Mouse (Mus musculus): ENCODE results near the gene Sema3e. TPM values are rescaled to one million over a fixed set of nuclear protein-coding genes. Genes with fewer than 3 reads are reported as not detected.

The Sema3e gene
- polyA plus RNA-seq, 1 experiment: 0.09 TPM

- 98% methylated on average over 4 of the region's 4 CpGs for WGBS
- Histone ChIP-seq H3K27ac (ENCODE audit: control insufficient read depth, insufficient read depth, low read length) (no peak overlapping the region), H3K4me1 (replicated peaks; ENCODE audit: control insufficient read depth, insufficient read depth, low read length) (no peaks in the 10 kb centered on the region), H3K36me3 (ENCODE audit: control insufficient read depth, insufficient read depth, low read length) (no peaks in the 10 kb centered on the region), H3K4me3 (ENCODE audit: control insufficient read depth, insufficient read depth, low read length) (no peak overlapping the region), H3K27me3 (ENCODE audit: control insufficient read depth, insufficient read depth, low read length) (no peaks in the 10 kb centered on the region)
- no peak for TF ChIP-seq POLR2A (IDR thresholded peaks at IDR 0.05; ENCODE audit: control insufficient read depth, extremely low read depth, insufficient read depth, low read length, poor library complexity)
- no peak for TF ChIP-seq CTCF (IDR thresholded peaks at IDR 0.05; ENCODE audit: borderline replicate concordance, control insufficient read depth, extremely low read depth, insufficient read depth, low read length, poor library complexity)
- DNase-seq: no peak
Observed at GRCm38 (mm10) chr5:14260156-14260555, 235.1 kb downstream of the Sema3e start.

- 77% methylated on average over 2 of the region's 2 CpGs for WGBS
- TF ChIP-seq CTCF (IDR thresholded peaks at IDR 0.05; ENCODE audit: borderline replicate concordance, control insufficient read depth, extremely low read depth, insufficient read depth, low read length, poor library complexity): no peak
- TF ChIP-seq POLR2A (IDR thresholded peaks at IDR 0.05; ENCODE audit: control insufficient read depth, extremely low read depth, insufficient read depth, low read length, poor library complexity): no peak
- H3K4me1 ChIP-seq (replicated peaks; ENCODE audit: control insufficient read depth, insufficient read depth, low read length): no peaks in the 10 kb centered on the region
Observed at GRCm38 (mm10) chr5:14267400-14267799, 242.3 kb downstream of the Sema3e start.

More at GRCm38 (mm10) chr5:14267400-14267799, 242.3 kb downstream of the Sema3e start:
- no peak for DNase-seq
- no peaks in the 10 kb centered on the region for H3K27me3 ChIP-seq (ENCODE audit: control insufficient read depth, insufficient read depth, low read length)
- no peak overlapping the region for H3K4me3 ChIP-seq (ENCODE audit: control insufficient read depth, insufficient read depth, low read length)
- no peaks in the 10 kb centered on the region for H3K36me3 ChIP-seq (ENCODE audit: control insufficient read depth, insufficient read depth, low read length)
- no peak overlapping the region for H3K27ac ChIP-seq (ENCODE audit: control insufficient read depth, insufficient read depth, low read length)

Other genes with a start within 250 kb of the Sema3e start
- gene Speer3, start 233.7 kb upstream of the Sema3e start, polyA plus RNA-seq (2012; rRNA removed): 0.10 TPM in 1 of 2 replicates, not detected in the other